Mouse (Mus musculus): Measurements from ENCODE around the gene Plin5.

- no peak for TF ChIP-seq GATA1 (IDR thresholded peaks at IDR 0.05; ENCODE audit: borderline replicate concordance, low read length)
- TF ChIP-seq FLI1 (IDR thresholded peaks at IDR 0.05; ENCODE audit: low read length), result no peak
These were observed 36.2 kb upstream of the Plin5 start for GRCm38 (mm10) chr17:56153643-56154042.
